Mouse (Mus musculus) ovary, adult 18-20 months (tissue): ENCODE data around the gene Pigq.

Source experiments
- DNase-seq: peaks from one replicate; pipeline ENCODE4 v3.0.0; 2022; ENCODE audit warnings: low spot score, mixed read lengths

The Pigq gene

DNA sequence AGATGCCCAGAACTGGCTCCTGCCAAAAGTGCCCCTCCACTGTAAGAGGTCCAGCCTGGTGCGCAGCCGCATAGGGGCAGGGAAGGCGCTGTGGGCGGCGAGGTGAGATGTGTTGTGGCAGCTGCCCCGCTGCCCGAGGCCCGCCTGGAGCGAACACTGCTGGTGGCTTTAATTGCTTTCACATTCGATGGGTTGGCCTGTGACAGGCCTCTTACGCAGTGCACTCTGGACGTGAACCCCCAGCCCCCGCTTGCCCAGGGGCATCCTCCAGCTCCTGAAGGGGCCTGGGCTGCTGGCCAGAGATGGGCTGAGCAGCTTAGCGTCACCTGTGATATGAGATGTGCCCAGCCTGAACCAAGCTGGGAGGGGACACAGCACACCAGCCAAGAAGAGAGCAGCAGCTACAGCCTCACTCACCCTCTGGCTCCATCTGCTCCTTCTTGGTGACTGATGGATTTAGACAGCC lies 12.9 kb upstream of the Pigq start:
- DNase-seq: no peak

DNA sequence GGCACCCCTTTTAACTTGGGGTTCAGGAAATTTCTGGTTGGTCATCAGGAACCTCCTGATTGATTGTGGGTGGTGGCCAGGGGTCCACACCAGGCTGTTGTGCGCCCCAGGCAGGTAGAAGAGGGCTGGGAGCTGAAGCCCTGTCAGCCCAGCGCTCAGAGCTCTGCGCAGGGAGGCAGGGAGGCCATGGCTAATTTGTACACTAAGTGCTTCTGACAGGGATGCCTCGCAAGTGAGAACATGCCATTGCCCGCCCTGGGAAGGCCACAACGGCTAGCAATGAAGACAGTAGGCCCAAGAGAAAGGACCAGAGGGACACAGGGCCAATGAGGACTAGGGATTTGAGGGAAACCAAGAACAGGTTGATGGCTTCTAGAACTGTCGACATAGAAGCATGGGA lies 11.9 kb upstream of the Pigq start:
- no peak for DNase-seq

DNA sequence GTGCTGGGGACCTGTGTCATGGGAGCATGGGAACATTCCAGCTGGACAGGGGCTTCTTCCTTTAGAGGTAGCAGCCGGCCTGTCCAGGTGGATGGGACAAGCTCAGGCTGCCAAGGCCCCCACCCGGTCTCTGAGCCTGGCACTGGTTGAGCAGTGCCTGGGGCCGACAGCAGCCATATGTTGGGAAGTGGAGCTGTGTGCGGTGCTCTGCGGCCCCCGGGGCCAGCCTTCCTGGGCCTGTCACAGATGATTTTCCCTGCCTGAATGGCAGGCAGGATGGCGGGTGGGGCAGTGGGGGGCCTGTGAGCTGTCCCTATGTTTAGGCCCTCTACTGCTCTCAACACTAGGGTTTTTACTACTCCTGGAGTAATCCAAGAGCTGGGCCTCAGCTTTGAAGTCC lies 11.5 kb upstream of the Pigq start:
- no peak for DNase-seq

DNA sequence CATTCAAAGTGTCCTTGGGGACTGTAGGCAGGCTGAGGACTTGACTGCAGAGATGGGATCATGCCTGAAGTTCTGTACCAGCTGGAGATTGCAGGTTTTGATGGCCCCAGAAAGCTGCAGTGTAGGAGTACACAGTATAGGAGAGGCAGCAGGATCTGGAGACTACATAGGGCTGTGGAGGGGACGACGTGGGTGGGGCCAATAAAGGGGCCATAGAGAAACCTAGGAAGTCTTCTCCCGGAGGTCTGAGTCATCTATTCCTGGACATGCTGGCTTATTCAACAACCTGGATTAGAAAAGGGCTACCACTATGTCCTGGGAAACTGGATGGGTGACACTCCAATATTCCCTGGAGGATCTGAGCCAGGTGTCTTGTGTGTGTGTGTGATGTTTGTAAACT lies 11.0 kb upstream of the Pigq start:
- DNase-seq: no peak

DNA sequence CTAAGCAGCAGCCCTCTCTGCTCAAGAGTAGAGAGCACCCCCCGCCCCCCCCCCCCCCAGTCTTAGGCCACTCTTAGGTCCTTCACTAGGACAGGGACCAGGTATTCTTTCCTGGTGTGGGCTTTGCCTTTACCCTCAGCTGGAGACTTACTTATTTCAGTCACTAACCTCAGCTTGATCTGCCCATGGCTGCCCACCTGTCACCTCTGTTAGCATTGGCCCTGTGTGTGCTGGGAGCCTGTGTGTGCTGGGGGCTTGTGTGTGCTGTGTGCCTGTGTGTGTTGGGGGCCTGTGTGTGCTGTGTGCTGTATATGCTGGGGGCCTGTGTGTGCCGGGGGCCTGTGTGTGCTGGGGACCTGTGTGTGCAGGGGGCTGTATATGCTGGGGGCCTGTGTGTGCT lies 9.9 kb upstream of the Pigq start:
- DNase-seq: no peak

DNA sequence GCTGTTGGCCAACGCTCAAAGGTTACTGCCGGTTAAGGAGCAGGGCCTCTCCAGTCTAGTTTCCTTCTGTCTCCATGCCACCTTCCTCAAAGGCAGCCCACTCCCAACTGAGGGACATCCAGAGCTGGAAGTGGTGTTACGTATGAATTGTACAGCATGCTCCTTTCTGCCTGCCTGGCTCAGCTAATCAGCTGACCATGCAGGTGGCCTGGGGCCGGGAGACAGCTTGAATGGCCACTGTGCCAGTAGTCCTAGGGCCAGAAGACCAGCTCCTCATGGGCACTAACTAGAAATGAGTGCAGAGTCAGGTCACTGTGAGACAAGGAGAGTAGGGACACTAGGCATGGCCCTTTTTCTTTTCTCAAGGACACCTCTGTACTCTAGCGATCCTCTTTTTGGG lies 8.4 kb upstream of the Pigq start:
- no peak for DNase-seq

DNA sequence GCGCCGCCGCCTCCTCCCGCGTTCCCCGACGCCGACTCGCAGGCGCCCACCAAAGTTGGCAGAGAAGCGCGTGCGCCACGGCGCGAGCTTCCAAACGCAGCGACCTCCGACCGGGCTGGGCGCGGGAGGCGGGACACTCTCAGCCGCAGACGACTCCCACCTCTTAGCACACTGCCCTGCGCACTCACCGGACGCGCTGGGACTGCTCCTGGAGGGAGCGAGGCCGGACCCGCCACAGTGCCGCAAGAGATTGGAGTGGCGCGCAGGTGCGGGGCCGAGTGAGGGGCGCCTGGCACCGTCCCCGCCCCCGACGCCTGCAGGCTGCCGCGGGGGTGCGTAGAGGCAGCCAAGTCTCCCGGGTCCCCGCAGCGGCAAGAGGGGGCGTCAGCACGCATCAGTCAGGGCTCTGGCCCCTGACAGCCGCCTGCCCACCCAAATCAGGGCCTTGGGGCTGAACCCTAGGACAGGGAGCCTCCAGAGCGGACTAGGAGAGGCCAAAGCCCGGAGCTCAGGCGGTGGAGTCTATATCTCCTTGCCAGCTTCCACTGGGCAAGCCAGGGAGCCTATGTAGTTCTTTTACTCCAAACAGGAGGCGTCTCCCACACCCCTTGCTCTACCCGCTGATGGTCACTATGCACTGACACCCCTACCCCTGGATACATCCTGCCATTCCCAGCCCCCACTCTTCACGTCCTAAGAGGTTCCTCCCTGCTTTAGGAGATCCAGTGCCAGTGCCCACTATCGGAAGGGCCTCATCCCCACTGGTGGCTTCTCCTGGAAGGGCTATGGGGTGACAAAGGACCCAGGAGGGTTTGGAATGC lies 7.3 kb upstream of the Pigq start, which contains the start of gene A930017K11Rik:
A930017K11Rik (minus strand) TSS at position 763 of the 821 bp plus-strand sequence.
- DNase-seq: no peak

DNA sequence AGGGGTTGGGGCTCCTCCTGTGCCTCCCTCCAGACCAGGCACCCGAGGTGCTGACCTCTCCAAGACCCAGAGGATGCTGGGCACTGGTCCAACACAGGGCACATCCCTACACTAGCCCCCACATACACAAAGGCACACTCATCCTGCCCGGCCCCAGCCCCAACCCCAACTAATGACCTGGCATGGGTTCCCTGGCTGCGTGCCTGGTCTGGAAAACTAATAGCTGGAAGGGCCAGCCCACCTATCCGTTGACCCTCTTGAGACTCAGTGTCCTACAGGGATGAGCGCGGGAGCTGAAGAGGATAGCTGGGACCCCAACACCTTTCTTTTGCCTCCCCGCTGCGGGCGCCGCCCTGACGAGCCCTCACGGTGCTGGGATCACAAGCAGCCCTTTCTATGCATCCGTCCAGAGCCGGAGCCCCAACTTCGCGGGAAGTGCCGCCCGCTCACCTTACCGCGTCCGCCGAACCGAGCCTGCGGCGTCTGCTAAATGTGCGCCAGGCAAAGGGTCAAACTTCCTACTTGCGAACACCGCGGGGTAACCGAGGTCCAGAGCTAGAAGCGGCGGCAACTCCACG lies 6.6 kb upstream of the Pigq start:
- no peak for DNase-seq

DNA sequence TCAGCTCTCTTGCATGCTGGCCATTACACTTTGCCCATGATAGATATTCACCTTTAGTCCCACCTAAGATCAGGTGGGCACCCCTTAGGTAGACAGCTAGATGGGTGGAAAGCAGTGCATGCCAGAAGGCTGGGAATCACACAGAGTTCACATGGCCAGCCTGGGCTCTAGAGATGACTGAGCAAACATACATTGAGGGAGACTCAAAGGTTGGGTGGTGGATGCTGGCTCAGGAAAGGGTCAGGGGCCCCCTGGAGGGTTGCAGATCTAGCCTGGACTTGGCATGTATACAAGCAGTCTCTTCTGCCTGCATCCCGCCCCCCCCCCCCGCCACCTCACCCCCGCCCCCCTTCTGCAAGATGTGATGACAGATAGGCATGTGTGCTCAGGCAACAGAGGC lies 6.0 kb upstream of the Pigq start:
- no peak for DNase-seq

DNA sequence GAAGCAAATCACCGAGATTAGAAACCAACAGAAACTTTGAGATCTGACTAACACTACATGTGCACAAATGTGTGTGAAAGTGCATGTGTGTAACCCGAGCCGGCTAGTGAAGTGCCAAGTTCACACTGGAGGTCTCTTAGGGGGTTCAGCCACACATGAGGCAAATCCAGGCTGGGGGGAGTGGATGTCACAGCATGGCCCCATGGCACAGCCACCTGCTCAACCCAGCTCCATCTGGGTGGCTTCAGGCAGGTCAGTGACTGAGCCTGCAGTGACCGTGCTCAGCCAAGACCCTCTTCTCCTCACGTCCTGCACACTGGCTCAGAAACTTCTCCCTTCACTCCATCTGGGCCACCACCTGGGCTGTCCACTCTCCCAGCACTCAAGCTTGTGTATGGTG lies 5.2 kb upstream of the Pigq start:
- no peak for DNase-seq

DNA sequence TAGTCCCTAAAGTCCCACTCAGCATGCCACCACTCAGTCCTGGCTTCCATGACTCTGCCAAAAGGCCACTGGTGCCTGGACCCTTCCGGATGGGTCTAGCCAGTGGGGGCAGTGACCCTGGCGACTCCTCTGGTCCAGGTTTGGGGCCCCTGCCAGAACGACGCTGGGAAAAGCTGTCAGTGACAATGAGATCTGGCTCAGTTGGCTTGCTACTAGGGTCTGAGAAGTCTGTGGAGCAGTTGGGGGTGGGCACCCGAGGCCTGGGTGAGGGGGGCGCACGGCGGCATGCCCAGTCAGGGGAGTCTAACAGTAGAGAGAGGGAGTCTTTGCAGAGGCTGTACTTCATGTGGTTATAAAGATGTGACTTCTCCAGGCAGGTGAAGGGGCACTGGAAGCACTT lies 3.3 kb upstream of the Pigq start:
- no peak for DNase-seq

DNA sequence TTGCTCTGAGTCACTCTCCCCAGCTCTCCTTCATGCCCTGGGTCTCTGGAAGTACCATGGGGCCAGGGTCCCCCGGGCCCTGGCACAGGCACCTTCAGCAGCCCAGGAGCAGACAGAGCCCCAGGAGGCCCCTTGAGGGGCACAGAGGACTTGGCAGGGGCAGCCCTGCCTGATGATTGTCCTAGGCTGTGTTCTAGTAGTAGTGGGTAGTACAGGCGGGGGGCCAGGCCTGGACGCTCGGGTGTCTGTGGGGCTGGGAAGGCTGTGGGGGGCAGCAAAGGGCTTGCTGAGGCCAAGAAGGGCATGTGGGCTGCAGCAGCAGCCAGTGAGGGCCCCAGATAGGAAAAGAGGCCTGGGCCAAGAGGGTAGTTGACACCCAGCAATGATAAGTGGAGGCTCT lies 2.8 kb upstream of the Pigq start:
- no peak for DNase-seq

DNA sequence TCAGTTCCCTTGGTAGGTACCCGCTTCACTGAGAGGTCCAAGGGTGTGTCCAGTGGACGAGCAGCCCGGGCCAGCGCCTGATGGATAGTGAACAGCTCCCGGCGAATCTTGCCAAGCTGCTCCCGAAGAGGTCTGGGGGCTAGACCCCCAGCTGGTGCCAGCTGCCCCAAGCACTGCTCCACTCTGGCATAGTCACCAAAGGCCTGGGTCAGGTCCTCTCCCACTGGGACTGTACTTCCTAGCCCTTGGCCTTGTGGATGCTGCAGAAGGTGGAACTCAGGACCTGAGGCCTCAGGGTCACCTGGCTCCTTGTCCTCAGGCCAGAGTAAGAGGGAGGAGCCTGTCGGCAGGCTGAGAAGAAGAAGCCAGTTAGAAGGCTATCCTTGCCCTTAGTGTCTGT lies 2.2 kb upstream of the Pigq start:
- DNase-seq: no peak

DNA sequence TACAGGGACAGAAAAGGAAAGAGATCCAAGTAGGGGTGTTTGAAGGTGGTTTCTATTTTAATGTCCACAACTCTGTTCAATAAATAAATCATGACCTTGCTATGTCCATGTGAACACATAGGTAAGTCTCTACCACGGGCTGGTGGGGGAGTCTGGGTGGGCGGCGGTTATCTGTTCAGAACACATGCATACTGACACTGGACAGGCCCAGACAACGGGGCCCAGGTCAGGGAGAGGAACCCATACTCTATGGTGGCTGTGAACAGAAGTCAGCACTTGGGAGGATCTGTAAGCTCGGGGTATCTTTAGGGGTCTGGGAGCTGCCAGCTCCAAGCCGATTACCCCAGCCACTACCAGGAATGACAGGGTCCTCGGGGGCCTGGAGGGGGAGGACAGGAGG lies 1.6 kb upstream of the Pigq start:
- DNase-seq: no peak

DNA sequence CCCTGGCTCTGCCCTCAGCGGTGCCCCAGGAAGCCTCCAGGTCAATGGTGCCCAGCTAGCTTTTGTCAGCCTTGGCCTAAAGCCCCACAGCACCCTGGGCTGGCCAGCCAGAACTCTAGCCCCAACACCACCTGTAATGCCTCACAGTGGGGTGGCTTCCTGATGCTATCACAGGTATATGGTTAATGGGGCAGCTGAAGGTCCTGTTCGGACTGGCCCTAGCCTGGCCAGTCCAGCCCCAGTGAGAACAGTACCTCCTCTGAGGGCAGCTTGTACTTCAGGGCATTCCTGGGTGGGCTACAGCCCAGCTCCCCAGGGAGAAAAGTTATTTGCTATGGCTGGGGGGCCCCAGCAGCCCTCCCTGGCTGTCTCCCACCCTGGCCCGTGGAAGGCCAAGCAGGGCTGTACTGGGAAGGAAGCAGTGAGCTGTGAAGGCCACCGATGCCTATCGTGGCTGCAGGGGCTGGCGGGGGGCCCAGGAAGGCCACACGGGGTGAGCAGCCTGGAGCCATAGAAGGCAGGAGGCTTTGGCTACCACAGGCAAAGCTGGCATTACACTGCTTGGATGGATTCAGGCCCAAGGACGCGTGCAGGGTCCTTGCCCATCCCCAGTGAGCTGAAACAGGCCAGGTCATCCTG lies 900 bp upstream of the Pigq start:
- peak; percentile 70 for DNase-seq

DNA sequence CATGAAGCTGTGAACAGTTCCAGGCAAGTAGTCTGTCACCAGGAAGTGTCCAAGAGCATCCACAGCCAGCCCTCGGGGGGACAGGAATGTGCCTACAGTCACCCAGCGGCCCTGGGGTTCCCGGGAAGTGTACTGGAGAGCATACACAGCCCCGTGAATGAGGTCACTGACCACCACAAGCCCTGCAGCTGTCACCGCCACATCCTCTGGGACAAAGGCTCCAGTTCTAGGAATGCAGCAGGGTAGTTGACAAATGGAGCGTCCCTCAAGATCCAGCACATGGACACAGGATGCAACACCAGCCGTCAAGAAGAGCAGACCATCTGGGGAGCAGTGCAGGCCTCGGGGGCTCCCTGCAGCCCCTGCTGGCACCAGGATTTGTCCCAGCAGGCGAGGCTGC lies 967 bp downstream of the Pigq start:
- no peak for DNase-seq

DNA sequence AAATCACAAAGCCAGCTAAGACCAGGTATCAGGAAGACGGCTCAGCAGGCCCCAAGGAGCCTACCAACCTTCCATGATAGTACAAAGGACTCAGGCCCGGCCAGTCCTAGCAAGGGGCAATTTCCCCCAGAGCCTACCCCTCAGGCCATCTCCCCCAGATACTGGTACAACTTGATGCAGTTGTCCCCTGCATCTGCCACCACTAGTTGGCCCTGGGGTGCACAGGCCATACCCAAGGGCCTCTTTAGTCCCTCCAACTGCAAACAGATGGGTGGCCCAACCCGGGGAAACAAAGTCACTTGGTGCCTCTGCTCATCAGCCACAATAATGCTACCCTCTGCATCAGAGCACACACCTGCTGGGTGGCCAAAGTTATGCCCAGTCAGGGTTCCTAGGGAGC lies 1.5 kb downstream of the Pigq start:
- DNase-seq: no peak

DNA sequence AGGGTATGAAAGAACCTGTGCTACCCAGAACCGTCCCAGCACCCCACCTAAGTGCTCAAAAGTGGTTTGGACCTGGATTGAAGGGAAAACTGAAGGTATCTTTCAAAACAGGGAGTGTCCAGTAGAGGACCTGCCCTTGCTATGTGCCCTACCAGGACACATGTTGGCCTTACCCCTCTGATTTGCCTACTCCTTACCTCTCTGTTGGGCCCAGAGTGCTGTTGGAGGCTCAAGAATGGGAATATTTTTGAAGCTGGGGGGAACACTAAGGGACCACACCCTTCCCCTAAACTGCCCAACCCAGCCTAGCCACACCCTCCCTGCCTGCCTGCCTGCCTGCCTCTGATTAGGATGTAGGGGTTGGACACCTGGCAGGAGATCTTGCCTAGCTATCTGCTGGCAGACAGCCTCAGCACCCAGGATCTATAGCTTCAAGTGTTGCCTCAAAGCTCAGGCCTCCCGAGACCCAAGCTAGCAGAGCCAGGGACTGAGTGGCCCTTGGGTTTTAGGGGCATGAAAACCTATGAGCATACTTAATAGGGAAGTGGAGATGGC lies 2.1 kb downstream of the Pigq start:
- DNase-seq: no peak

DNA sequence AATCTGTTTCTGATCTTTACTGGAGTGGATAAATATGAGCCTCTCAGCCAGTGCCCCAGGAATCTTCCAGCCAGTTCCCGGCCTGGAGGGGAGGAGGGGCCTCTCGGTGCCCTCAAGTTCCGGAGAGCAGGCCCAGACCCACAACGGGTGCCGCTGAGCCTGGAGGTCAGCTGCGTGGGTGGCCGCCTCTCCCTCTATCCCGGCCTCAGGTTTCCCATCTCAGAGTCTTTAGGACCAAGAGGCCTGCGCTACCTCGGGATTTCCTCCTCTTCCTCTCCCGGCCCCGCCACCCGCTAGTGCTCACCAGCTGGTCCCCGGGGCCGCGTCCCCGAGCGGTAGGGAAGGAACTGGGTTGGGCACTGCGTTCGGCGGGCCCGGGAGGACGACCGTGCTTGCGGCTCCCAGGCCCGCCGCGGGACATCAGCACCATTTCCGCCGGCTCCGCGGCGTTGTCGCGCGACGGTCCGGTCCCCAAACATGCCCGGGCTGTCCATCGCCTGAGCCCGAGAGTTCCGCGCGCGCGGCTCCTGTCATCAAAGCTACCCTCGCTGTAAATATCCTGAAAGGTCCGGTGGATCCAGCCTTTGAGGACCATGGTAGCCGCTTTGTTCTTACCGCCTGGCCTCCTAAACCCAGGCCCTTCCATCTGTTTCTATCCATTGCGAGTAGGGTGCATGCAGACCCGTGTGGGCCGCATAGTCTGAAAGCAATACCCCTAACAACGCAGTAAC lies 3.1 kb downstream of the Pigq start:
- peak; percentile 31 for DNase-seq

DNA sequence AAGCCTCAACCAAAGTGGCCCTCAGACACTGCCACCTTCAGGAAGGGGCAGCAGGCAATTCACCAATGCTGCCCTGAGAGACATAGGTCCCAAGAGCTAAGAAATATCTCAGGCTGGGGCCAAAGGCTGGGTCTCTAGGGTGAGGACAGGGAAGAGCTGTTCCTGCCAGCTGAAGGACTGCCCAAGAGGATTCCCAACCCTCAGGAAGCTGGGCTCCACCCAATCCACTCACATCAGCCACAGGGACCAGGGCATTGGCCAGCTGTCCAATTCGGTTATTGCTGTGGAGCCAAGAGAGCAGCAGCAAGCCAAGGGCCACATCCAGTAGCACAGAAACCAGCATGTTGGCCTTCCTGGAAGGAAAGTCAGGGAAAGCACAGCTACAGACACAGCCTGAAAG lies 10.2 kb downstream of the Pigq start:
- no peak for DNase-seq

DNA sequence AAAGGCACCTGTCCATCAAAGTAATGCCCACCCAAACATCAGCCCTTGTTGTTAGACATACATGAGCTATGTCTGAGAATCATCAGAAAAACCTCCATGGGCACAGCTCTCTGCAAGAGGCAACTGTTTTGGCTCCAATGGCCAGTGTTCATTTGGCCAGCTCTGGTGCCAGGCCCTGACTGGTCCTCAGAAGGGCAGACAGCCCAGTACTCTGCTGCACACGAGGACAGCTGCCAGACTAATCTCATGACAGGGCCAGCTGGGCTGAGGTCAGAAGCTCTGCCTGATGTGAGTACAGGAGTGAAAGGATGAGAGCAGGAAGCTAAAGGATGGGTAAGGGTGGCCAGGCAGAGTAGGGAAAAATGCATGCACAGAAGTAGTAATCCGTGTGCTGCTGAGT lies 19.4 kb downstream of the Pigq start:
- no peak for DNase-seq

DNA sequence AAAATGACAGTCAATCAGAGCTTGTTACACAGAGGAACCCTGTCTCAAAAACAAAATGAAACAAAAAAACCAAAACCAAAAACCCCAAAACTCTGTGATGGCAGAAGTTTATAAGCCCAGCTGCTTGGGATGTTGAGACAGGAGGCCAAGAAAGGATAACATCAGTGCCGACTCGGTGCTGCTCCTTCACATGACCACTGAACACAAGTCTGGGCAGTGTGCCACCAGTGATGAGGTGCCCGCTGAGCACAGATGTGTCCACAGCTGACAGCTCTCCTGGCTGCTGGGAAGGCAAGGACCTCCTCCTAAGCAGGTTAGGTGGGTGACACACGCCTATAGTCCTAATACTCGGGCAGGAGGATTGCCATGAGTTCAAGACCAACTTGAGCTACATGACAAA lies 22.6 kb downstream of the Pigq start:
- no peak for DNase-seq
